Mouse (Mus musculus) bone marrow macrophage, adult 2 months (primary cell): ENCODE measurements around the gene Cuedc1.

Source experiments
- CTCF ChIP-seq: IDR thresholded peaks from 2 replicates; pipeline ENCODE4 v1.5.1; 2012; ENCODE audit warnings: low read depth, mild to moderate bottlenecking, low read length, moderate library complexity
- POLR2A ChIP-seq: IDR thresholded peaks from 2 replicates; pipeline ENCODE4 v1.6.1; 2012; ENCODE audit warnings: mild to moderate bottlenecking, low read depth, low read length, borderline replicate concordance

GRCm38 (mm10) chr11:88187417-88188133 lies 89.7 kb downstream of the Cuedc1 start:
- TF ChIP-seq POLR2A (no peak), CTCF (peak; percentile 31)
